Mouse (Mus musculus): ENCODE measurements at regions not wholly inside any gene's neighbourhood (a gene's known extent, or its start where the extent isn't known, plus 50 kb on each side); places are given as distances from the start of the nearest gene placed in this dataset.

DNA sequence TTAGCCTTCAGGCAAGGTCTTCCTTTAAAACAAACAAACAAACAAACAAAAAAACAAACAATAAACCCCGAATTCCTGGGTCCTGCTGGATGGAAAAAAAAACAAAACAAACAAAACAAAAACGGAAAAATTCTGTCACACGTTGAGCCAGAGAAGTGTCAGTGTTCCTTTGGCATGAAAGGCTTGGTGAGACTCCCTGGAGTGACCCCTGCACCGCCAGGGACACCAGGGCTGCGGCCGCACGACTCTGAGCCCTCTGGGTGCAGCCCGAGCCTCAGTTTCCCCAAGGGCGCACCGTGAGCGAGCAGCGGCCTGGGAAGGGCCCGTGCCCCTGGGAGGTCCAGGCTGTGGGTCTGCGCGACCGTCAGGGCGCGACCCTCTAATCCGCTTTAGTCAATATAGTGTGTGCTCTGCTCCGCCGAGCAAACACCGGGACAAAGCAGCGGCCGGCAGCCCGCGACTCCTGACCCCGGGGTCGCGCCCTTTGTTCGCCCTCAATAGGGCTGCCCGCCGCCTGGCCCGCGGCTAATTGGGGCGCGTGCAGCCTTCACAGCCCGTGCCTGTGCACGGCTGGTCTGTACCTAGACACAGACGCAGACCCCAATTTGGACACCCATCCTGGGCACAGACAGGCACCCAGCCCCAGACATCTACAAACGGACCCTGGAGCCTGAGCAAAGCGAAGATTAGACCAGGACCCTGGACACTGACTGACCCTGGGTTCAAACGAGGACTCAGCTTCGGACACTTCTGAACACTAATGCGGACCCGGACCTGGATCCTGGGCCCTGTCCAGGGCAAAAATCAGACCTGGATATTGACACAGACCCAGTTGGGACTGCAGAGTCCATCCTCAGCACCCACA, 74.0 kb upstream of the Ppara start:
- DNase-seq (ENCODE audit: low spot score): no peak

DNA sequence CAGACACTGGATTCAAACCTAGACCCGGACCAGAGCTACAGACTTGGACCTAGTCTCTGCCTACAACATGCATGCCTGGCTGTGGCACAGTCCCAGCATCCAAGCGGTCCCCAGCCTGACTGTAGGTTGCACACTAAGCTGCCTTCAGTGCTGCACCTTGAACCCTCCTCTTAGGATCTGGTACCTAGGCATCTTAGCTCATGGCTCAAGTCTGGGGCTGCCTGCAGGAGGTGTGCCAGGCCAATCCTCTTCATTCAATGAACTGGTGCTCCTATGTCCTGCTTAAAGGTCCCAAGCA, 73.4 kb upstream of the Ppara start:
- no peak for DNase-seq (ENCODE audit: low spot score)

DNA sequence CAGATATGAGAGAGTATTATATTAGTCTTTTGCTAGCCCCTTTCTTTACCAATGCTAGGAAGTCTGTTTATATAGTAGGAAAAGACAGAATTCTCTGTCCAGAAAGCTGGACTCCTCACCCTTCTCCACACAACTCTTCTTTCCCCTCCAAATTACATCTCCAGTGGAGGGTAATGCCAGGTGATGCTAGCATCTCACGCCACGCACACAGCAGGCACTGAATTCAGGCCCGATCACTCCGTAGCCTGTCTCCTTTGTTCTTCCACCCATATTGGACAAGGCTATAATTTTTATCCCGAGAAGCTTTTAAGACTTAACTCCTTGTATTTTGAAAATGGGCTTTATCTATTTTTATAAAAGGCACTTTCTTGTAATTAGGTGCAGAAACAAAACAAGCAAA, 73.0 kb upstream of the Ppara start:
- DNase-seq (ENCODE audit: low spot score): no peak

DNA sequence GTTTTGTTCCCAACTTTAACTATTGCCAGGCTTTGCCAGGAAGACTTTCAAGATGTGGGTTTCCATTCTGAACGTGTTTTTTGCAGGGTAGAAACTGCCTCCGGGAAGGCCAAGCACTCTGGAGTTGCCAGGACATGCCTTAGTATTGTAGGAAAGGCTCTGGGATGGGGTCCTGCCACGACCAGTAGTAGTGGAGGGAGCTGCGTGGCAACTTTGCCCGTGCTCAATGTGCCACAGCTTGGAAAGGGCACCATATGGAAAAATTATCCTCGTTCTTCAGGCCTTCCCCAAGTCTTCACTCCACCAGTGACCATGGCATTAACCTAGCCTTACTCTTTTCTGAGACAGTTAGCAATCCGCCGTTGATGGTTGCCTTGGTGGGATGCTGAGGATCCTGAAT, 72.5 kb upstream of the Ppara start:
- DNase-seq (ENCODE audit: low spot score): no peak

DNA sequence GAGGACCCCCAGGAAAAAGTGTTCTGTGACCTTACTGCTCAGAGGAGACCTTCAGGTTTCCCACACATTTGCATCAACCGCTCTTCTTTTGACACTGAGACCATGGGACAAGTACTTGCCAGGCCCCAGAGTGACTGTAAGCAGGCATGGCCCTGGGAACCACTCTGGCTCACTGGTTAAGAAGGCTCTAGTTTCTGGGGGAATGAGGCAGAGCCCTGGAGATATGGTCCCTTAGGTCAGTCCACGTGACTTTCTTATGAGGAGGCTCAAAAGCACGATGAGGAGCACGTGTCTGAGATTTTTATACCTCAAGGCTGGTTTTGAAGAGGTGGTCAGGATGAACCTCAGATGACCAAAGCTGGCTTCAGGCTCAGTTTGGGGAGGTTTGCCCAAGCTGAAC, 72.1 kb upstream of the Ppara start:
- no peak for DNase-seq (ENCODE audit: low spot score)

DNA sequence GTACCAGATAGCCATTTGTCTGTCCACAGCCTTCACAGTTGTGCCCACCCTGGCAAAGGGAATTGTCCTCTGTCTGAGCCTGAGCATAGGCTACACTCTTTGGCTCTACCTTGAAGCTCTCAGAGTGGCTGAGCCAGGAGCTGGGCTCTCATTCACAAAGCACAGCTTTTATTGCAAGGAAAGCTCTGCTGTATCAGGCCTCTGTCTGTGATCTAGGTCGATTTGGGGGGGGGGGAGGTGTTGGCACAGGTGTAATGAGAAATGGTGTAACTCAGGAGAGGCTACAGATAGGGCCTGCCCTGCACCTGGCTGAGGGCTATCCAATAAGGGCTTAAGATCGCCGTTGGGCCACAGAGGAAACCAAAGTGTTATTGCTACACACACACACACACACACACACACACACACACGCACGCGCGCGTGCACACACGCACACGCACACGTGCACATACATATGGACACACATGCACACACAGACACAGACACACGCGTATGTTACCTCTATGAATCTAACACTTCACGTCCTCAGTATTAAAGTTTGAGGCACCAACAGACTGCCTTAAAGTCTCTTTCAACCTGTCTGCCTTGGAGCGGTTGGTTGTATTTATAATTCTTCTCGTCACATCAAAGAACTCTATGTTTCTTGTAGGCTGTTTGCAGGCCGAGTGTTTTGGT, 70.9 kb upstream of the Ppara start:
- DNase-seq (ENCODE audit: low spot score): no peak

DNA sequence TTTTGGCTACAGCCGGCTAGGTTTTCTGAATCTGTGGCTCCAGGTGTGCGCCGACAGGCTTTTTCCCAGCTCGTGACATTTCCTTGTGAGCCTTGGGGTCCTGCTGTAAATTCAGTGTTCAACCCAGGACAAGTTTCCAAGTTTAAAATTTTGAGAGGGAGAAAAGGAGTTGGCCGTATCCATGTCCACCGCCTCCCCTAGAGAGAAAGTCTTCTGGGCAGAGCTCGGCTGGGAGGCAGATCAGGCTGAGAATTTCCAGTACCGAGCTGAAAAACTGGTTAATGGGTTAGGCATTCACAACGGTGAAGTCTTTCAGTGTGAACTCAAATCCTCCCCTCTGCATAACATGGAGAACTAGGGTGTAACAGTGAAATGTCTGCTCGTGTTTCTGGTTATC, 70.4 kb upstream of the Ppara start:
- no peak for DNase-seq (ENCODE audit: low spot score)

DNA sequence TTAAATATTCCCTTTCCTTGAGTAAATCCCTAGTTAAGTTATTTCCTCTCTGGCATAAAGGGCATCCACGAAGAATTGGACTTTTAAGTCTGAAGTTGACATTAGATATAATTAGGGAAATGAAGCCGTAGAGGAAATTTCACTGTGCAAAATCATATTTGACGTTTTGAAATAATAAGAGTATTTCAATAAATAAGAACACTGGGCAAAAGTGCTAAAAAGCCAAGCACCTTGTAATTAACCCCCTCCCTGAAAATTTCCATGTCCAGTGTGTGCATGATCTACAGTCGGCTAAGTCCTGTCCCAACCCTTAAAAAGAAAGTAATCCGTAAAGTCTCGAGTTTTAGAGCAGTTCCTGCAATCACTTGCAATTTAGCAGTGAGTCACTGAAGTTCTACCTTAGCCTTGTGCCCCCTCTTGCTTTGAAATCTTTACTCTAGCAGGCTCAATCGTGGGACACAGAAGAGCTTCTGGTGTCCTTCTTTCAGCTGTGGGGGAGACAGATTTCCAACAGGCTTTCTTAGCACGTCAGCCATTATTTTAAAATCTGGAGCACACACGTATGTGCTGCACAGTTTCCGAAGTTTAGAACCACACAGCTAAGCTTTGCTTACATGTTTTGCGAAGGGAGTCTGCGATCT, 69.5 kb upstream of the Ppara start:
- DNase-seq (ENCODE audit: low spot score): no peak

DNA sequence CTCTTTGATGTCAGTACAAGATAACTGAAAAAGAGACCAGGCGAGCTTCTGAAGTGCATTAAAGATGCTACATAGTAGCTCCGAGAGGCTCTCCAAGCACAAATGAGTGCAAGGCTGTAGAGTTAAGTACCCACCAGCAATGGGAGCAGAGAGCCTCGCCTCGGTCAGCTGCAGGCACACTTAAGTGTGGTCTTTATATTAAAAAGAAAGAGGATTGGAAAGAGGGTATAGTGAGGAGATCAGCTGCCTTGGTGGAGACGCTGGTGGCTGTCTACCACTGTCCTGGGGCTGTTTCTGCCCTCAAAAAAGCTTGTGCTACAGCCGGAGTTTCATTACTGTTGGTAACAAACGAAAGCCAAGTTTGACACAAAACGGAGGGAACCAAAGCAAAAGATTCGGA, 68.3 kb upstream of the Ppara start:
- DNase-seq (ENCODE audit: low spot score): no peak

DNA sequence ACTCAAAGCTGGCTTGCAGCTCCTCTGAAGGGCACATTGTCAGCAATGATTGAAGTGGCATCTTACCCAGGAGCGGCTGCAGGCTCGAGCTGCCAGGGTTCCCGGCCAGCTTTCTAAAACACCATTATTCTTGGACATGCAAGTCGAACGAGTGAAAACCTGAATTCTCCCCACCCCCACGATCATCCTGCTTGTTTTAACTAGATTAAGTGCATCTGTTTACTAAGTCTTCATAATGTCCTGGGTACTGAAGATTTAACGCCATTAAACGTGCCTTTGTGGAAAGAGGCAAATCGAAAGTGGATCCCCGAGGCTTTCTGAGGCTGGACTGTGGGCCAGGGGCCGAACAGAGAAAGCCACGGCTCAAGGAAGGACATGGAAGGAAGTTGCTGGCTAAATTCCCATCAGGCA, 67.4 kb upstream of the Ppara start:
- DNase-seq (ENCODE audit: low spot score): no peak

DNA sequence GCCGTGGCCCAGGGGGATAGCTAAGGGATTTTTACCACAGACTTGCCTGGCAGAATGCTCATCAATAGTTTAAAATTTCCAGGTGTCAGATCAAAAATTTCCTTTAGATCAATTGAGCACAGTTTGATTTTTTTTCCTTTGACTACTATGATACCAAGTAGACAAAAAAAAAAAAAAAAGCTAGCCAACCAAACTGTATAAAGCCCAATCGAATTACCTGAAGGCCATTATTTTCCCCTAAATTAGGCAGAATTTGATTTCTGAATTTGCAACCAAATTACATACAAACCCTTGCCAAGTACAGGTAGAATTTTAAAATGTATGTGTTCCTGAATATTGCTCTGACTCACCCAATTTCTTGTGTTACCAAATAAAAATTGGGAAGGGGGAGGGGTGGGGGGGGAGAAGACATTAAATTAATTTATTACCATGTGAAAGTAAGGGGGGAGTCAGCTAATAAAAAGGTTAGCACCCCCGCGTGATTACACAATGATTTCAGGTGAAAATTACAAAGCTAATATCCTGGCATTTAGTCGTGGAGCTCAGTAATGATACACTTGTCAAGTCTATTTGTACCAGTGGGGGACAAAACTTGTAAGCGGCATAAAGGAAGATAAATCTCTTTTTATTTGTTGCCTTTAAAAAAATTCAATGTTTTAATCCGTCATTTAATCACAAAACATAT, 66.7 kb upstream of the Ppara start:
- no peak for DNase-seq (ENCODE audit: low spot score)

DNA sequence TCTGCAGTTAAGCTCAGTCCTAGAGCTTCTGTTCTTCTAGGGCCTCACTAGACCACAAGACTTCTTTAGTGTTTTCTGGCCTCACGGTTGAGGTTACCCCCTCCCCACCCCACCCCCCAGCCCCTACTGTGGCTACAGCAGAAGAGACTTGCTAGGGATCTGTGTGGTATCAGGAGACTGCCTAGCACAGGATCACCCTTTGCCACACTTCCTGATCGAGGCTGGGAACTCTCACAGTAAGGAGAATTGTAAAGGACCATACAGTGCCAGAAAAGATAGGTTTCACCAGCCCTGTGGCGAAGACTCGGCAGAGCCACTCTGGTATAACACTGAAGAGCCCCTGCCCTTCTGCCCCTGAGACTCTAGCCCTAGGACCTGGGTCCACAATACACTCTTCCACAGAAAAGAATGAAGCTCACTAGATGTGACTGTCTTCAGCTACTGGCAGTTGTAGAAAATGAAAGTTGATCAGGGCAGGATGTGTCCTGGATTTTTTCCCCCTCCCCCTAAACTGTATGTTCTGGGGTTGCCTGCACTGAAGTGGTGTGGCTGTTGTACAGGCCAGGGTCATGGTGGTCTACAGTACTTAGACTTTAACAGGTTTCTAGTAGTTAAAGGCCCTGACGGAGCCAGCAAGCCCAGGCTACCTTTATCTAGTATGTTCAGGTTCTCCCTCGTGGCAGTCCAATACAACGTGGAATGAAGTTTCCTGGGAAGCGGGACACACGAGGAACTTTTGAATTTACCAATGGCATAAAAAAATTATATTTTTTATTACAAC, 65.7 kb upstream of the Ppara start:
- DNase-seq (ENCODE audit: low spot score): no peak

DNA sequence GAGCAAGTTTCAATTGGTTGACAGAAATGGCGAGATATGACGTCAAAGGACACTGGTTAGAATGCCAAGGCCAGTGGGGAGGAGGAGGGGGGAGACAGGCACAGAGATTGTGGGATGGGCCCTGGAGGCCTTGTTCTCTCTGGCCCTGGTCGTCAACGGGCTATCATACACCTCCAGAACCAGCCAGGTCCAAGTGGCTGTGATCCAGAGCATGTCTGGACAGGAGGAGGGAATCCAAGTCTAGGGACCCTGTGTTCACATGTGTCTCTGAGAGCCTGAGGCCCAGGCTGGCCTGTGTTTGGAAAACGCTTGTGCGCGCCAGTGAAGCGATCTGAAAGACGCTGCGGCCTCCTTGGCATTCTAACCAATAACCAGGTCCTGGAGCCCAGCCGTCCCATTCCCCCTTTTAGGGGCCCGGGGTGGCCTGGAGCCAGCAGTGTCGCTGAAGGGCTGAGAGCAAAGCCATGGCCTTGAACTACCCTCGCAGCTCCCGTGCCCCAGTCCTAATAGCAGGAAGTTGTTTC, 65.1 kb upstream of the Ppara start:
- DNase-seq (ENCODE audit: low spot score): peak; percentile 77

DNA sequence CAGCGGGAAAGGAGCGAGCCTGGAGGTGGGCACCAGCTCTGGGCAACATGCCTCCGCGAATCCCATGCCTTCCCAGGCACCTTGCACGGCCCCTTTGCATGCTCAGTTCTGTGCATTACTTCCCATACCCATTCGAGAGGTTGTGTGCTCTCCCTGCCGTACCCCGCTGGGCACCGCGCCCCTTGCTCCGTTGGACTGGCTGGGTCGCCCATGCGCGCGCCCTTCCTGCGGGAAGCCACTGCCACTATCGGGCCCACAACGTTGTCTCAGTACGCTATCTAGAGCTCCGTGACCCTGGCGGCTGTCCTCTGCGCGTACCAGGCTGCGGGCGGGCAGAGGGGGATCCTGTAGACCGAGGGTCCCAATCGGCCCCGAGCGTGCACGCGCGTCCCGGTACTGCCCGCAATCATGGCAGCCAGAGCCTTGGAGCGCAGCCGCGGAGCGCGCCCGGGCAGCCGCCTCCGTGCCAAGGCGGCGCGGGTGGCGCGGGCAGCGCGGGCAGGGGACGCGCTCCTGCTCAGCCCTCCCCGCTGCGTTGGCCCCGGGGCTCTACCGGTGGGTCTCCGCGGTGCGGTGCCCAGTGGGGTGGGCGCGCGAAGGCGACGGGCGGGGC, 64.5 kb upstream of the Ppara start:
- DNase-seq (ENCODE audit: low spot score): peak; percentile 48

DNA sequence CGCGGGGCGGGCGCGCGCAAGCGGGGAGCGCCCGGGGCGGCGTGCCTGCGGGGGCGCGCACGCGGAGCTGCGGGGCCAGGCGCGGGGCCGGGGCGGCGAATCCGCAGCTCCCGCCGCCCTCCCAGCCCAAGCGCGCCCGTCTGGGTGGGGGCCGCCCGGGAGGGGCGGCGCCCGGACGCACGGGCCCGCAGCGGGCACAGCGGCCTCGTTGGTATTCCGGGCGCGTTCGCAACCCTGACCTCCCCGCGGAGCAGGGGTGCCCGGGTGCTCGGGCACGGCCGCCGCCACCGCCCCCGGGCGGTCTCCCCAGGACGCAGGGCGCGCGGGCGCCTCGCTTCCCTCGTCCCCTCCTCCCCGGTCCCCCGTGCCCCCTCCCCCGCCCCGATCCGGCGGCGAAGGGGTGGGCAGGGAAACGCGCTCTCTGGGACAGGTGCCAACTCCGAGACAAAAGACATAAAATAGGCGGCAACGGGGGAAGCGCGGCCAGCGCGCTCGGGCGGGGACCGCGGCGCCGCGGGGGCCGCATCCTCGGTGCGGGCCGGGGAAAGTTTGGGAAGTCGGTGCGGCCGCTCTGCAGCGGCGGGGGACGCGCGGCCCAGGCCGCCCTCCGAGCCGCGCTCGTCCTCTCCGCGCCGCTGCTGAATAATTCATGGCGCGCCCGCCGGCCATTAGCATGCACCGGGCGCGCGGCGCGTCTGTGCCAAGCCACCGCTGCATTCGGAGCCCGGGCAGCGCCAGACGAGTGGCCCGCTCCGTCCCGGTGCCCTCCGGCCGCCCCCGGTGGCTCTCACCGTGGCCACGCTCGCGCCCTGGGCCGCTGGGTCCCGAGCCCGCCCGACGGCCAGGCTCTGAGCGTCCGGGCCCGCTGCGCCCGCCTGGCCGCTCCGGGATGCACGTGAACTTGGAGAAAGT, 63.7 kb upstream of the Ppara start:
- peak; percentile 90 for DNase-seq (ENCODE audit: low spot score)

DNA sequence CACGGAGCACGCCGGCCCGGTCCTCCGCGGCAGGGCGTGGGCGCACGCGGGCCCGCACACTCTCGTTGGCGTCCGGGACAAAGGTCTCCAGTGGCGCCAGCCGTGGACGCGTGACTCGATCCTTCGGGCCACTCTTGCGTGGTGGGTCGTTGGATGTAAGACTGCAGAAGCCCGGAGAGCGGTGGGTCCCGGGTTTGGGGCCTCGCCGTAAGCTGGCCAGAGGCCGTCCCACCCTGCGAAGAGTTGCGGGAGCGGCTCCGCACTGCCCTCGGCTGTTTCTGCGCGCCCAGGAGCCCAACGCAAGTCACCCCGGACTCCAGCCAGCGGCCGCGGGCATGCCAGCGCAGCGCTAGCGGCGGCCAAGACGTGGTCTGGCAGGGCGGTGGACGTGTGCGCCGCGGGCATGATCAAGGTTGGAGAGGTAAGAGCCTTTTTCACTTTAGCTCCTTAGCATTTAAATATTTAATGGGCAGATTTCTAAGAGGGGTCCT, 63.0 kb upstream of the Ppara start:
- no peak for DNase-seq (ENCODE audit: low spot score)

DNA sequence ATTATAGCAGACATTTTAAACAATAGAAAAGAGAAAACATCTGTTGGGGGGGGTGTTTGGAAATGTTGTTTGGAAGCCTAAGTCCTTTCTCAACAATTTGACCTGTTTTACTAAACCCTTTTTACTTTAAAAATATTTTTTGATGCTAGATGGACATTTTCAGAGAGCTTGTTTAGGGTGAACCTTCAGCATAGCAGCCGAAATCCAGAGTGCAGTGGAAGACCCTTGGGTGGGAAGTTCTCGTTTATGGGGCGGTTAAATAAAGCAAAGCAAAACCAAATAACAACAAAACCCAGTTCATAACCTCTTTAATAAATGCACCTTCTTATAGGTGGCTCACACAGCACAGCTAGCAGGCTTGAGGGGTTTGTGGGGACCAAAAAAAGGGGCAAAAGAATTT, 62.4 kb upstream of the Ppara start:
- no peak for DNase-seq (ENCODE audit: low spot score)

DNA sequence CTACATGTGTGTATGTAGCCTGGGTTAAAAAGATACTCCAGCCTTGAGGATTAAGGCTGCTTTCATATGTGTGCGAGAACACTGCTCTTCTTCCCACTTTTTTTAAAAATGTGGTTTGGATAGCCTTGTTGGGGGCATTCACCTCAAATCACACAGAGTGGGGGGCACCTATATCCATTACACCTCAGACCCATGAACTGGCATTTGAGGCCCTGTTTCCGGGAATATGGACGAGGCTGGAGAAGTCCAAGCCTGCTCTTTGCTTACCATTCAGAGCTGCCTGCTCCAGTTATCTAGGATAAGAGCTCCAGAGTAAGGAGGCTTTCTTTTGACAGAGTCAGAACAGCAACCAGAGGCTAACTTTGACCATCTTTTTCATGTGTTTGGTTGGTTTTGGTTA, 61.9 kb upstream of the Ppara start:
- no peak for DNase-seq (ENCODE audit: low spot score)

DNA sequence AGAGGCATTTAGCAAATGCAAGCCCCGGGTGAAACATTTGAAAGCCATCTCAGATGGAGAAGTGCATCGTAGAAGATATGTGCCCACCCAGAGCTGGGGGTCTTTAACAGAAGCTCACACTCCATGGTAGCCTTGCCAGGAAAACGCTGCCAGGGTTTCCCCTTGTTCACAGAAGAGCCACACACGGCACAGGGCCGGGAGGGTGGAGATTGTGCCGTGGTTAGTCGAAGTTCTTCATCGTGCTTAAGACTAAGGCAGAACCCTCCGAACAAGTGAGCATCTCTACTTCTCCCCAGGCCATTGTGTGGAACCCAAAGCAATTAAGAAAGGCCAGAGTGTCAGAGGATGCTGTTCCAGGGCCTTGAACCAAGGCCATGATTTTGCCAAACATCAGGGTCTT, 61.3 kb upstream of the Ppara start:
- DNase-seq (ENCODE audit: low spot score): no peak

Measured in lung, postnatal 25 days (tissue).